Mouse (Mus musculus) olfactory bulb, adult 2 months (tissue): ENCODE data around the gene Vldlr.

Experiments
- CTCF ChIP-seq: fragments of 200-500 bp; IDR thresholded peaks from 2 replicates; pipeline ENCODE4 v1.5.1; 2012; ENCODE audit warnings: low read depth, mild to moderate bottlenecking, low read length, moderate library complexity; ENCODE audit not compliant: insufficient read depth
- POLR2A ChIP-seq: fragments of 200-500 bp; IDR thresholded peaks from 2 replicates; pipeline ENCODE4 v1.6.1; 2012; ENCODE audit warnings: mild to moderate bottlenecking, low read depth, low read length, moderate library complexity; ENCODE audit not compliant: insufficient read depth

- no peak for TF ChIP-seq CTCF
- no peak for TF ChIP-seq POLR2A
Observed at GRCm38 (mm10) chr19:27216767-27217403, 601 bp downstream of the Vldlr start.
